Mouse (Mus musculus) mouse embryonic stem cell (cell line): Measurements from ENCODE around the gene Btg2.

Experiments used
- in situ Hi-C, 2 experiments: fragments of 300-500 bp; cut with MboI; formaldehyde crosslinking; loops; 1 replicate in 1 of 2; 3 replicates in 1 of 2; pipeline ENCODE4 v1.14.3; 2019 to 2020; ENCODE audit warnings: low sequenced_read_pairs in 2 of 2, low pct_unique_long_range_greater_than_20kb in 1 of 2, mixed read lengths in 1 of 2; ENCODE audit not compliant: unreplicated experiment in 1 of 2

Btg2 gene

GRCm38 (mm10) chr1:134082987-134083516 lies 4.1 kb upstream of the Btg2 start:
- in situ Hi-C loops: no loop called here

GRCm38 (mm10) chr1:134080881-134081450 lies 2.0 kb upstream of the Btg2 start:
- in situ Hi-C loops: no loop called here

GRCm38 (mm10) chr1:134080406-134080805 lies 1.5 kb upstream of the Btg2 start:
- in situ Hi-C loops: no loop called here

- in situ Hi-C loops: no loop called here
Measured at GRCm38 (mm10) chr1:134079477-134080163, 700 bp upstream of the Btg2 start.

- in situ Hi-C loops: no loop called here
Measured at GRCm38 (mm10) chr1:134078061-134078795, 692 bp downstream of the Btg2 start.

- in situ Hi-C loops: no loop called here
Measured at GRCm38 (mm10) chr1:134077389-134078060, 1.4 kb downstream of the Btg2 start.

GRCm38 (mm10) chr1:134076789-134077188 lies 2.1 kb downstream of the Btg2 start:
- in situ Hi-C loops: no loop called here

GRCm38 (mm10) chr1:134075532-134075931 lies 3.4 kb downstream of the Btg2 start:
- in situ Hi-C loops: no loop called here

GRCm38 (mm10) chr1:134074606-134075005 lies 4.3 kb downstream of the Btg2 start:
- in situ Hi-C loops: no loop called here

- in situ Hi-C loops: no loop called here
Measured at GRCm38 (mm10) chr1:134074184-134074583, 4.7 kb downstream of the Btg2 start.

GRCm38 (mm10) chr1:134073658-134074057 lies 5.3 kb downstream of the Btg2 start:
- in situ Hi-C loops: no loop called here

- in situ Hi-C loops: no loop called here
Measured at GRCm38 (mm10) chr1:134073061-134073564, 5.8 kb downstream of the Btg2 start.

- in situ Hi-C loops: no loop called here
Measured at GRCm38 (mm10) chr1:134071411-134072018, 7.4 kb downstream of the Btg2 start.

- in situ Hi-C loops: no loop called here
Measured at GRCm38 (mm10) chr1:134070099-134070669, 8.7 kb downstream of the Btg2 start.

GRCm38 (mm10) chr1:134067143-134067619 lies 11.7 kb downstream of the Btg2 start:
- in situ Hi-C loops: no loop called here

- in situ Hi-C loops: no loop called here
Measured at GRCm38 (mm10) chr1:134066554-134066953, 12.4 kb downstream of the Btg2 start.

GRCm38 (mm10) chr1:134065241-134065809 lies 13.6 kb downstream of the Btg2 start:
- in situ Hi-C loops: no loop called here
